Comparison of ENCODE assay signal across 8 mouse cellular contexts in genomic region chr12:30578019-30578418, GRCm38 (mm10). TPM values are rescaled to one million over a fixed set of nuclear protein-coding genes. Genes with fewer than 3 reads are reported as not detected.
DNase-seq lines count a peak whose midpoint lies in the region; ATAC-seq and TF ChIP-seq lines count a peak whose summit lies in the region.

No protein-coding gene starts in this region.

- 0 out of 2 replicates have a peak, but pooled peaks have one; percentile 56 for ATAC-seq in monocyte, adult 5-6 weeks (replicated peaks; ENCODE audit: insufficient number of reproducible peaks, low FRiP score, low TSS enrichment, poor library complexity, severe bottlenecking)

- intact Hi-C loops in left cerebral cortex, postnatal 36 days (cut with DNase I), result loop anchor here (2.0 to 5.0 kb wide), 4 partner anchors 205 to 527 kb away; partner anchors contain the start of gene Sntg2

- H3K27ac ChIP-seq in bone marrow, adult 2 months (ENCODE audit: control insufficient read depth, insufficient read depth, low read depth, low read length, poor library complexity), result no peak overlapping the region

- WGBS in bone marrow, adult 2 months, result 10% methylated on average over 5 of the region's 5 CpGs

- H3K4me1 ChIP-seq in bone marrow, adult 2 months (ENCODE audit: control insufficient read depth, insufficient read depth, low read length), result no peaks in the 10 kb centered on the region

- DNase-seq in urinary bladder, postnatal 14 days (ENCODE audit: low spot score), result peak; percentile 68
- no peak for DNase-seq in urinary bladder, postnatal 4 days (ENCODE audit: low spot score in 2 of 2)
- DNase-seq in fibroblast of lung, adult 2 months (ENCODE audit: low read depth), result peak; percentile 46
- peak; percentile 79 for DNase-seq in induced T-regulatory cell, adult 2 months (ENCODE audit: low read depth)
- DNase-seq in left cerebral cortex, postnatal 36 days (ENCODE audit: low spot score in 2 of 2), result peak; percentile 47 to 57
- peak; percentile 52 for DNase-seq in thymus, postnatal 25 days

- TF ChIP-seq CTCF in bone marrow, adult 2 months (IDR thresholded peaks at IDR 0.05; ENCODE audit: control insufficient read depth, insufficient read depth, low read length), result peak; percentile 56

- TF ChIP-seq POLR2A in bone marrow, adult 2 months (IDR thresholded peaks at IDR 0.05; ENCODE audit: borderline replicate concordance, control insufficient read depth, low read depth, low read length), result no peak

- H3K4me3 ChIP-seq in bone marrow, adult 2 months (replicated peaks; ENCODE audit: control insufficient read depth, low read depth, low read length), result no peak overlapping the region

RNA-seq across cellular contexts. Expression of gene Tmem18, which starts 6.2 kb away (rescaled TPM):
- 2.6 and 4.7 TPM in 2 replicates for polyA plus RNA-seq in bone marrow, adult 2 months (2011; ENCODE audit: insufficient read depth, insufficient read length, low replicate concordance, missing spikeins)
- 10 to 100 TPM; 34.6 to 37.5 TPM for total RNA-seq in left cerebral cortex, postnatal 36 days (2021)
- 6.3 to 15.0 TPM (median 7.4 TPM) in 3 replicates for total RNA-seq in monocyte, adult 5-6 weeks (2017)

Comparison
In these comparisons a context has a peak if more than half of its experiments do, and no peak if none do; other contexts are left out.
1. DNase-seq: peak in urinary bladder, postnatal 14 days (single experiment), fibroblast of lung, adult 2 months (single experiment), induced T-regulatory cell, adult 2 months (single experiment), left cerebral cortex, postnatal 36 days (2 of 2) and thymus, postnatal 25 days (single experiment); none in urinary bladder, postnatal 4 days (0 of 2).